In genomic region chr4:99600741-99601140, GRCm38 (mm10) we compare ENCODE assay signal across 11 mouse cellular contexts. TPM values are rescaled to one million over a fixed set of nuclear protein-coding genes. Genes with fewer than 3 reads are reported as not detected.
DNase-seq lines count a peak whose midpoint lies in the region; ATAC-seq and TF ChIP-seq lines count a peak whose summit lies in the region.
"Had no signal": no experiment of that assay in that cellular context is flagged by ENCODE, and none has a peak within 500 bp of the region (broad histone marks: within the 10 kb centered on the region; RNA-seq: fewer than 3 reads in every experiment).

No protein-coding gene starts in this region.

- no peak for TF ChIP-seq RAD21 in MEL (IDR thresholded peaks at IDR 0.05; ENCODE audit: low read depth, low read length)

- DNase-seq in heart, postnatal 0 days (ENCODE audit: low spot score), result no peak
- no peak for DNase-seq in heart, adult 2 months
- peak; percentile 83 for DNase-seq in MEL (ENCODE audit: low read depth, low spot score)
- DNase-seq in c-Kit-positive CD71-positive TER-119-positive erythroid progenitor cells, embryonic 14.5 days (ENCODE audit: low spot score), result peak; percentile 16
- no peak for DNase-seq in cerebellum, adult 9-10 months
- no peak for DNase-seq in cerebellum, adult 8-10 months
- DNase-seq: lung, adult 18-20 months; thymus, postnatal 4 days had no signal

- TF ChIP-seq EP300 in heart, postnatal 0 days (IDR thresholded peaks at IDR 0.05; ENCODE audit: low read depth), result no peak
- no peak for TF ChIP-seq EP300 in heart, adult 2 months (IDR thresholded peaks at IDR 0.05; ENCODE audit: insufficient read depth, low read depth, low read length)
- peak in 1 of 2 experiments; percentile 49; a peak in 1 of 4 replicates for TF ChIP-seq EP300 in MEL (IDR thresholded peaks at IDR 0.05; ENCODE audit: low read depth in 1 of 2, low read length in 2 of 2)

- H3K9ac ChIP-seq in heart, postnatal 0 days (replicated peaks; ENCODE audit: low read depth, low read length), result no peak overlapping the region
- H3K9ac ChIP-seq in heart, adult 2 months (ENCODE audit: low read depth, low read length), result no peak overlapping the region
- peak overlapping the region; percentile 72 for H3K9ac ChIP-seq in MEL (ENCODE audit: control insufficient read depth, low read depth, low read length, poor library complexity, severe bottlenecking)
- no peak overlapping the region for H3K9ac ChIP-seq in liver, embryonic 16.5 days (ENCODE audit: low read depth, low read length)

- no peak for TF ChIP-seq CTCF in heart, postnatal 0 days (IDR thresholded peaks at IDR 0.05; ENCODE audit: low read depth)
- no peak for TF ChIP-seq CTCF in heart, adult 2 months (IDR thresholded peaks at IDR 0.05)
- no peak for TF ChIP-seq CTCF in MEL (IDR thresholded peaks at IDR 0.05 in 2 of 3, conservative IDR thresholded peaks at IDR 0.05 in 1 of 3; ENCODE audit: control insufficient read depth in 1 of 3, insufficient read depth in 1 of 3, low read depth in 2 of 3, low read length in 3 of 3, poor library complexity in 1 of 3, severe bottlenecking in 1 of 3)

- no peaks in the 10 kb centered on the region for H3K4me1 ChIP-seq in heart, postnatal 0 days (ENCODE audit: control insufficient read depth, insufficient read depth)
- H3K4me1 ChIP-seq in heart, adult 2 months (ENCODE audit: control insufficient read depth, insufficient read depth, low read length), result no peaks in the 10 kb centered on the region
- H3K4me1 ChIP-seq in MEL (ENCODE audit: control insufficient read depth in 1 of 2, insufficient read depth in 2 of 2, low read length in 2 of 2), result no peaks in the 10 kb centered on the region
- no peaks in the 10 kb centered on the region for H3K4me1 ChIP-seq in liver, embryonic 16.5 days (ENCODE audit: control insufficient read depth, low read depth, low read length)

- H3K79me2 ChIP-seq in heart, adult 2 months (replicated peaks; ENCODE audit: control insufficient read depth, insufficient read depth, low read length), result no peaks in the 10 kb centered on the region
- no peaks in the 10 kb centered on the region for H3K79me2 ChIP-seq in MEL (ENCODE audit: control insufficient read depth, insufficient read depth, low read length, poor library complexity)

- H3K9me3 ChIP-seq in heart, postnatal 0 days (replicated peaks; ENCODE audit: control insufficient read depth, low read length), result no peaks in the 10 kb centered on the region
- no peaks in the 10 kb centered on the region for H3K9me3 ChIP-seq in MEL (replicated peaks; ENCODE audit: insufficient read depth, low read length)
- H3K9me3 ChIP-seq in liver, embryonic 16.5 days (replicated peaks; ENCODE audit: control insufficient read depth, low read length), result no peaks in the 10 kb centered on the region

- 22% methylated on average over 10 of the region's 10 CpGs for WGBS in heart, postnatal 0 days
- WGBS in heart, adult 2 months, result 30% methylated on average over 10 of the region's 10 CpGs
- 25% methylated on average over 10 of the region's 10 CpGs for WGBS in liver, embryonic 16.5 days (ENCODE audit: insufficient replicate concordance)

- H3K4me2 ChIP-seq in heart, postnatal 0 days (ENCODE audit: low read depth, low read length), result peak overlapping the region; percentile 47
- 0 out of 2 replicates have a peak overlapping the region, but pooled peaks have one; percentile 10 for H3K4me2 ChIP-seq in liver, embryonic 16.5 days (ENCODE audit: low read depth, low read length)

- no peak for TF ChIP-seq POLR2A in heart, adult 2 months (IDR thresholded peaks at IDR 0.05; ENCODE audit: insufficient read depth, low read depth, low read length)
- TF ChIP-seq POLR2A in MEL (IDR thresholded peaks at IDR 0.05; ENCODE audit: control insufficient read depth in 1 of 2, insufficient read depth in 1 of 2, low read depth in 1 of 2, low read length in 2 of 2, poor library complexity in 1 of 2), result no peak

- no peak for ATAC-seq in heart, postnatal 0 days (ENCODE audit: insufficient read depth, low read depth)
- no peak for ATAC-seq in liver, embryonic 16.5 days (ENCODE audit: low read depth)

- no peaks in the 10 kb centered on the region for H3K27me3 ChIP-seq in heart, postnatal 0 days (ENCODE audit: control insufficient read depth, insufficient read depth, low read length)
- H3K27me3 ChIP-seq in heart, adult 2 months (ENCODE audit: control insufficient read depth, insufficient read depth, low read length), result no peaks in the 10 kb centered on the region
- H3K27me3 ChIP-seq in MEL (ENCODE audit: control insufficient read depth in 1 of 2, insufficient read depth in 2 of 2, low read length in 2 of 2), result no peaks in the 10 kb centered on the region
- H3K27me3 ChIP-seq in liver, embryonic 16.5 days (ENCODE audit: control insufficient read depth, insufficient read depth, low read depth, low read length), result no peaks in the 10 kb centered on the region

- H3K36me3 ChIP-seq in heart, postnatal 0 days (replicated peaks; ENCODE audit: control insufficient read depth, insufficient read depth, low read length), result no peaks in the 10 kb centered on the region
- no peaks in the 10 kb centered on the region for H3K36me3 ChIP-seq in heart, adult 2 months (ENCODE audit: control insufficient read depth, insufficient read depth, low read length)
- no peaks in the 10 kb centered on the region for H3K36me3 ChIP-seq in MEL (ENCODE audit: control insufficient read depth in 1 of 2, insufficient read depth in 2 of 2, low read length in 2 of 2)
- no peaks in the 10 kb centered on the region for H3K36me3 ChIP-seq in liver, embryonic 16.5 days (ENCODE audit: control insufficient read depth, insufficient read depth)

- intact Hi-C loops in heart, adult 2 months (cut with DNase I), result no loop called here

- no peak overlapping the region for H3K27ac ChIP-seq in heart, postnatal 0 days (ENCODE audit: low read depth)
- H3K27ac ChIP-seq in heart, adult 2 months, result no peak overlapping the region
- peak overlapping the region; percentile 78 for H3K27ac ChIP-seq in MEL (ENCODE audit: control insufficient read depth, low read depth, low read length)
- H3K27ac ChIP-seq in liver, embryonic 16.5 days (ENCODE audit: low read length), result no peak overlapping the region

- H3K4me3 ChIP-seq in heart, postnatal 0 days (ENCODE audit: low read depth, low read length), result peak overlapping the region; percentile 22; the same call in 1 of the 2 replicates
- H3K4me3 ChIP-seq in heart, adult 2 months, result no peak overlapping the region
- peak overlapping the region; percentile 56 to 77 for H3K4me3 ChIP-seq in MEL (ENCODE audit: control insufficient read depth in 1 of 2, insufficient read depth in 1 of 2, low read depth in 2 of 2, low read length in 2 of 2)
- H3K4me3 ChIP-seq in liver, embryonic 16.5 days (ENCODE audit: low read depth, low read length), result no peak overlapping the region

TF ChIP-seq in MEL, 35 proteins besides CTCF, POLR2A, EP300 and RAD21:
- no peak; the same call in 1 of the 2 replicates for TF ChIP-seq MXI1 (IDR thresholded peaks at IDR 0.05; ENCODE audit: low read depth, low read length)
- TF ChIP-seq MAX (IDR thresholded peaks at IDR 0.05; ENCODE audit: low read length), result 0 out of 2 replicates have a peak, but pooled peaks have one; percentile 12
- TF ChIP-seq NELFE (IDR thresholded peaks at IDR 0.05; ENCODE audit: low read depth, low read length), result peak; percentile 30; the same call in 1 of the 2 replicates
- TF ChIP-seq GATA1 (IDR thresholded peaks at IDR 0.05; ENCODE audit: low read depth, low read length), result 0 out of 2 replicates have a peak, but pooled peaks have one; percentile 22
- no peak for TF ChIP-seq KAT2A (conservative IDR thresholded peaks at IDR 0.05; ENCODE audit: low read depth, low read length)
- TF ChIP-seq TBP (IDR thresholded peaks at IDR 0.05; ENCODE audit: low read depth, low read length), result peak; percentile 11; the same call in 1 of the 2 replicates
- TF ChIP-seq ELF1 (IDR thresholded peaks at IDR 0.05; ENCODE audit: low read depth, low read length), result no peak
- TF ChIP-seq RCOR1 (IDR thresholded peaks at IDR 0.05; ENCODE audit: low read depth, low read length), result no peak

RNA-seq across cellular contexts. Expression of gene Foxd3, which starts 55.4 kb away (rescaled TPM):
- total RNA-seq in heart, postnatal 0 days (2014; rRNA removed; ENCODE audit: low replicate concordance), result 0.46 and 0.65 TPM in 2 replicates
- polyA plus RNA-seq in heart, postnatal 0 days (2015; fragmentation: Nextera tagmentation; extraction: Ambion mirVana), result not detected in 2 replicates
- total RNA-seq in heart, adult 2 months (2021), result under 1 TPM; 0.27 to 0.86 TPM
- 0.59 and 0.62 TPM in 2 replicates for polyA plus RNA-seq in heart, adult 2 months (2012; rRNA removed)
- not detected in 2 replicates for total RNA-seq in MEL (2012; rRNA removed)
- polyA plus RNA-seq in MEL (2012; ENCODE audit: insufficient read depth in 1 of 2, insufficient read length in 2 of 2, low read depth in 1 of 2, low replicate concordance in 2 of 2, missing spikeins in 1 of 2), result not detected
- 0.07 TPM in 1 of 2 replicates, not detected in the other for polyA plus RNA-seq in liver, embryonic 16.5 days (2015; fragmentation: Nextera tagmentation; extraction: Ambion mirVana)
- total RNA-seq: layer of hippocampus, postnatal 25 days; neutrophil, adult 5-6 weeks had no signal

Comparison
In these comparisons a context has a peak if more than half of its experiments do, and no peak if none do; other contexts are left out.
1. H3K4me3 ChIP-seq: peak in heart, postnatal 0 days (single experiment) and MEL (2 of 2); none in heart, adult 2 months (single experiment) and liver, embryonic 16.5 days (single experiment).
2. DNase-seq: peak in MEL (single experiment) and c-Kit-positive CD71-positive TER-119-positive erythroid progenitor cells, embryonic 14.5 days (single experiment); none in heart, postnatal 0 days (single experiment), heart, adult 2 months (0 of 2), cerebellum, adult 9-10 months (single experiment) and cerebellum, adult 8-10 months (single experiment).